Mouse (Mus musculus) CH12.LX (cell line): ENCODE measurements around the gene Tfap2d. TPM values are rescaled to one million over a fixed set of nuclear protein-coding genes. Genes with fewer than 3 reads are reported as not detected.

Experiments used
- DNase-seq: peaks from one replicate; pipeline ENCODE4 v3.0.0-alpha.2; 2013; ENCODE audit errors: extremely low read depth
- H3K27ac ChIP-seq: 2 replicates; pipeline ENCODE4 v1.5.1; 2012; ENCODE audit warnings: low read depth, mild to moderate bottlenecking, control low read depth, moderate library complexity; ENCODE audit not compliant: insufficient read depth
- H3K27me3 ChIP-seq: replicated peaks from 2 replicates; pipeline ENCODE3; 2012; ENCODE audit warnings: inconsistent platforms
- H3K36me3 ChIP-seq, 2 experiments: replicated peaks in 1 of 2; 2 replicates each; pipeline versions ENCODE3 to v1.6.1; 2012; ENCODE audit warnings: inconsistent platforms in 1 of 2, low read length in 1 of 2, mild to moderate bottlenecking in 1 of 2, mixed read lengths in 1 of 2, moderate library complexity in 1 of 2; ENCODE audit not compliant: control insufficient read depth in 1 of 2, insufficient read depth in 1 of 2
- H3K4me1 ChIP-seq, 2 experiments: 2 replicates each; pipeline ENCODE4 v1.6.1; 2012; ENCODE audit warnings: inconsistent platforms in 1 of 2, moderate library complexity in 1 of 2; ENCODE audit not compliant: insufficient read depth in 2 of 2, control insufficient read depth in 1 of 2
- H3K4me2 ChIP-seq: 2 replicates; pipeline ENCODE4 v1.6.1; 2012; ENCODE audit warnings: low read depth, mild to moderate bottlenecking, control low read depth; ENCODE audit not compliant: poor library complexity, insufficient read depth, severe bottlenecking
- H3K4me3 ChIP-seq, 3 experiments: fragments of 150-350 bp in 1 of 3; sonication (generic) in 1 of 3; replicated peaks in 1 of 3; 2 replicates each; pipeline versions ENCODE3 to v1.5.1; 2011 to 2012; ENCODE audit warnings: low read depth in 2 of 3, low read length in 2 of 3, mild to moderate bottlenecking in 2 of 3, moderate library complexity in 2 of 3, control low read depth in 1 of 3, improper control_type of control experiment in 1 of 3, inconsistent platforms in 1 of 3, mixed read lengths in 1 of 3; ENCODE audit not compliant: poor library complexity in 1 of 3
- H3K79me2 ChIP-seq: replicated peaks from 2 replicates; pipeline ENCODE4 v1.6.1; 2012; ENCODE audit warnings: mild to moderate bottlenecking, moderate library complexity; ENCODE audit not compliant: control insufficient read depth, poor library complexity, insufficient read depth, severe bottlenecking; ENCODE audit errors: extremely low read depth
- H3K9ac ChIP-seq: 2 replicates; pipeline ENCODE4 v1.6.1; 2012; ENCODE audit warnings: low read depth, mild to moderate bottlenecking, control low read depth, moderate library complexity; ENCODE audit not compliant: insufficient read depth
- H3K9me3 ChIP-seq: replicated peaks from 2 replicates; pipeline ENCODE3; 2012; ENCODE audit warnings: low read length, inconsistent platforms, mixed read lengths
- CHD1 ChIP-seq: IDR thresholded peaks from 2 replicates; pipeline ENCODE4 v1.6.1; 2012; ENCODE audit warnings: low read depth, low read length, improper control_type of control experiment, inconsistent platforms
- CHD2 ChIP-seq: IDR thresholded peaks from 2 replicates; pipeline ENCODE4 v1.6.1; 2011; ENCODE audit warnings: low read length, improper control_type of control experiment
- CTCF ChIP-seq, 2 experiments: IDR thresholded peaks in 1 of 2; conservative IDR thresholded peaks in 1 of 2; 2 replicates each; pipeline ENCODE4 v1.5.1; 2011 to 2012; ENCODE audit warnings: low read depth in 2 of 2, low read length in 2 of 2, improper control_type of control experiment in 1 of 2, inconsistent platforms in 1 of 2, mild to moderate bottlenecking in 1 of 2, moderate library complexity in 1 of 2
- E2F4 ChIP-seq: IDR thresholded peaks from 2 replicates; pipeline ENCODE4 v1.6.1; 2011; ENCODE audit warnings: low read depth, low read length, improper control_type of control experiment; ENCODE audit not compliant: insufficient replicate concordance
- EP300 ChIP-seq: IDR thresholded peaks from 2 replicates; pipeline ENCODE4 v1.6.1; 2011; ENCODE audit warnings: low read length, improper control_type of control experiment
- GABPA ChIP-seq: IDR thresholded peaks from 2 replicates; pipeline ENCODE4 v1.6.1; 2012; ENCODE audit warnings: low read depth, low read length, improper control_type of control experiment, inconsistent platforms; ENCODE audit not compliant: insufficient replicate concordance
- JUN ChIP-seq: IDR thresholded peaks from 2 replicates; pipeline ENCODE4 v1.6.1; 2011; ENCODE audit warnings: low read depth, mild to moderate bottlenecking, low read length, improper control_type of control experiment, moderate library complexity; ENCODE audit not compliant: insufficient read depth
- MAZ ChIP-seq: IDR thresholded peaks from 2 replicates; pipeline ENCODE4 v1.6.1; 2012; ENCODE audit warnings: low read depth, mild to moderate bottlenecking, inconsistent platforms, low read length, improper control_type of control experiment, moderate library complexity
- MXI1 ChIP-seq: IDR thresholded peaks from 2 replicates; pipeline ENCODE4 v1.6.1; 2011; ENCODE audit warnings: mild to moderate bottlenecking, low read depth, low read length, improper control_type of control experiment
- NRF1 ChIP-seq: IDR thresholded peaks from 2 replicates; pipeline ENCODE4 v1.6.1; 2014; ENCODE audit warnings: low read depth, mild to moderate bottlenecking, inconsistent platforms, low read length, improper control_type of control experiment, moderate library complexity
- PAX5 ChIP-seq: IDR thresholded peaks from 2 replicates; pipeline ENCODE4 v1.6.1; 2012; ENCODE audit warnings: low read length, inconsistent platforms, mixed read lengths
- POLR2AphosphoS2 ChIP-seq: IDR thresholded peaks from 2 replicates; pipeline ENCODE4 v1.6.1; 2011; ENCODE audit warnings: low read depth, low read length, improper control_type of control experiment
- RCOR1 ChIP-seq: conservative IDR thresholded peaks from 2 replicates; pipeline ENCODE4 v1.6.1; 2012; ENCODE audit warnings: low read depth, mild to moderate bottlenecking, inconsistent platforms, low read length, improper control_type of control experiment
- UBTF ChIP-seq: IDR thresholded peaks from 2 replicates; pipeline ENCODE4 v1.6.1; 2012; ENCODE audit warnings: low read depth, mild to moderate bottlenecking, inconsistent platforms, low read length, improper control_type of control experiment, moderate library complexity
- USF1 ChIP-seq: IDR thresholded peaks from 2 replicates; pipeline ENCODE4 v1.6.1; 2014; ENCODE audit warnings: low read depth, mild to moderate bottlenecking, inconsistent platforms, low read length, improper control_type of control experiment
- USF2 ChIP-seq: conservative IDR thresholded peaks from 2 replicates; pipeline ENCODE4 v1.6.1; 2011; ENCODE audit warnings: low read depth, low read length, improper control_type of control experiment
- ZKSCAN1 ChIP-seq: IDR thresholded peaks from 2 replicates; pipeline ENCODE4 v1.6.1; 2012; ENCODE audit warnings: low read depth, inconsistent platforms, low read length, improper control_type of control experiment, borderline replicate concordance
- dilution Hi-C: fragments of 300-500 bp; cut with MboI; formaldehyde crosslinking; loops from 2 replicates; pipeline ENCODE4 v1.14.3; 2020; ENCODE audit warnings: low sequenced_read_pairs; ENCODE audit not compliant: extremely low pct_unique_long_range_greater_than_20kb, extremely low pct_ligation_motif_present
- in situ Hi-C: fragments of 300-500 bp; cut with MboI; formaldehyde crosslinking; loops from 3 replicates; pipeline ENCODE4 v1.14.3; 2019; ENCODE audit warnings: low sequenced_read_pairs, low pct_ligation_motif_present, low pct_unique_long_range_greater_than_20kb, mixed read lengths
- polyA plus RNA-seq: library from polyadenylated mRNA; unstranded; fragments of >175 nt; gene quantifications from 2 replicates; pipeline ENCODE4 v1.2.1, GENCODE M21; 2012; ENCODE audit warnings: low read depth; ENCODE audit not compliant: insufficient read length
- total RNA-seq, 2 experiments: library from RNA; depleted of rRNA; stranded (reverse); fragments of 300-350 nt in 1 of 2; fragments of >200 nt in 1 of 2; gene quantifications; 2 replicates each; pipeline ENCODE4 v1.2.3; 2012 to 2014

Tfap2d gene
- total and polyA plus RNA-seq, 3 experiments, result not detected

DNA sequence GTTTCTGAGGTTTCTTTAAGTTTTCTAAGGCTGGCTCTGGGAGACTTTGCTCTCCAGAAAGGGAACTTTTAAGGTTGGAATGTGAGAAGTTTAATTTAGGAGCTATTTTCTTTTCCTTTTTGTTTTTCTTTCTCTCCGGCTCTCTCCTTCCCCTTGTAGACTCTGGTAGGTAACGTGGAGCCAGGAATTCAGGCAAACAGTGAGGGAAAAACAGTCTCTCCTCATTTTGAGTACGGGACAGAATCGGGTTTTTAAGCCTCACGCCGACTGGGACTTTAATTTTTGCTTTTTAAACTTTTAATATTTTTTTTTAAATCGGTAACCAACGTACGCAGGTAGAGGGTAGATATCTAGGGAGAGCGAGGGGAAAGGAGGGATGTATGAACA, 106.5 kb downstream of the Tfap2d start:
- H3K36me3 ChIP-seq, result no peaks in the 10 kb centered on the region
- no peaks in the 10 kb centered on the region for H3K27me3 ChIP-seq
- no peak for TF ChIP-seq CTCF (conservative IDR thresholded peaks at IDR 0.05 in 1 of 2, IDR thresholded peaks at IDR 0.05 in 1 of 2; ENCODE audit: low read depth in 2 of 2, low read length in 2 of 2)
- H3K4me2 ChIP-seq, result no peak overlapping the region
- H3K9me3 ChIP-seq, result peaks cover 43% of the 10 kb centered on the region
- no peak for DNase-seq
- H3K4me1 ChIP-seq, result no peaks in the 10 kb centered on the region
- no peak overlapping the region for H3K4me3 ChIP-seq
- H3K79me2 ChIP-seq, result no peaks in the 10 kb centered on the region
- no peak overlapping the region for H3K27ac ChIP-seq
- dilution Hi-C loops (no loop called here), in situ Hi-C loops (no loop called here)
- H3K9ac ChIP-seq, result no peak overlapping the region

DNA sequence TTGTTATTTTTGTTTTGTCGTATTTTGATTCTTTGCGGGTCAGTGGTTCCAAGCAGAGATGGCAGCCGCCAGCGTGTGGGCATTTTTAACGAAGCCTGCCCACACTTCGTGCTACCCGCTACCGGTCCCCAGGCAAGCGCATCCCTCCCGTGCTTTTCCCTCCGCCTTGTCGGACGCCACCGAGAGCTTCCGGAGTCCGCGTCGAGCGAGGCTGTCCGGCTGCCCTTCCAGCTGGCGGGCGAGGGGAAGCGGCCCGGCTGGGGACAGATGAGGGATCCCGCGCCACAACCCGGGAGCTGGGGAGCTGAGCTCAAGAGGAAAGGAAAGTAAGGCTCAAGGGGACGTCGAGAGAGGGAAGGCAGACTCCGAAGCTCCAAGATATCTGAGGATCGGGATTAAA, 107.0 kb downstream of the Tfap2d start:
- in situ Hi-C loops, result no loop called here
- DNase-seq, result no peak
- no peaks in the 10 kb centered on the region for H3K4me1 ChIP-seq
- dilution Hi-C loops, result no loop called here
- no peaks in the 10 kb centered on the region for H3K27me3 ChIP-seq
- H3K27ac ChIP-seq, result no peak overlapping the region
- H3K79me2 ChIP-seq, result no peaks in the 10 kb centered on the region
- no peak overlapping the region for H3K9ac ChIP-seq
- H3K4me3 ChIP-seq, result no peak overlapping the region
- no peak overlapping the region for H3K4me2 ChIP-seq
- TF ChIP-seq MXI1 (no peak), E2F4 (no peak), GABPA (no peak), USF2 (no peak), JUN (no peak), POLR2AphosphoS2 (no peak), UBTF (no peak), RCOR1 (no peak), ZKSCAN1 (no peak), CHD2 (no peak), MAZ (no peak), CHD1 (no peak), USF1 (no peak), NRF1 (no peak), EP300 (no peak), PAX5 (no peak)
- TF ChIP-seq, all 38 proteins: peak for 0
- Histone ChIP-seq H3K36me3 (no peaks in the 10 kb centered on the region), H3K9me3 (peaks cover 47% of the 10 kb centered on the region)
